In the genomic region with DNA sequence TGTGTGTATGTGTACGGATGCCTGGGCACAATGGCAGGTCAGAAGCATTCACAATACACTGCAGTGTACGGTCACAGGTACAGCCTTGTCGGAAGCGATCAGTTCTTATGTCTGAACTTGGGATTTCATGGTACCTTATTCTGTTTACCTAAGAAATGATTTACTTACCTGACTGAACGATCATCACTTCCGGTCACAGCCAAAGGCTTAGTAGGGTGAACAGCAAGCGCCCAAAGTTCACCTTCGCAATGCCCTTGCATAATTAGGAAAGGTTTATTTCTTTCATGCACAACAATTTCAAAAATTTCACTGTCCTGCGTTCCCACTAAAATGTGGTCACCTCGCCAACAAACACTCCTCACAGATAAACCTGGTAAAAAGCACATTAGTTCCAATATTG, we compare ENCODE assay signal across 18 mouse cellular contexts.
"Had no signal": no experiment of that assay in that cellular context is flagged by ENCODE, and none has a peak within 500 bp of the region (broad histone marks: within the 10 kb centered on the region; RNA-seq: fewer than 3 reads in every experiment).

No protein-coding gene starts in this region.

- ATAC-seq: midbrain, embryonic 16.5 days had no signal

- H3K4me1 ChIP-seq: midbrain, embryonic 10.5 days; midbrain, embryonic 12.5 days; neural tube, embryonic 13.5 days; neural tube, embryonic 15.5 days had no signal

- H3K27me3 ChIP-seq: midbrain, embryonic 12.5 days; neural tube, embryonic 13.5 days; neural tube, embryonic 15.5 days had no signal

- H3K4me3 ChIP-seq: midbrain, embryonic 10.5 days; midbrain, embryonic 12.5 days; myocyte; neural tube, embryonic 13.5 days; neural tube, embryonic 15.5 days had no signal

- H3K27ac ChIP-seq: midbrain, embryonic 10.5 days; midbrain, embryonic 12.5 days; neural tube, embryonic 13.5 days; neural tube, embryonic 15.5 days had no signal

- H3K9me3 ChIP-seq: midbrain, embryonic 10.5 days; midbrain, embryonic 12.5 days; neural tube, embryonic 13.5 days; neural tube, embryonic 15.5 days had no signal

- H3K9ac ChIP-seq: lung, embryonic 14.5 days; midbrain, embryonic 12.5 days; neural tube, embryonic 13.5 days; neural tube, embryonic 15.5 days had no signal

- H3K4me2 ChIP-seq: lung, embryonic 14.5 days; midbrain, embryonic 12.5 days; neural tube, embryonic 13.5 days; neural tube, embryonic 15.5 days had no signal

- DNase-seq: lung, embryonic 14.5 days; lung, postnatal 10 days; lung, postnatal 4 days; midbrain, embryonic 14.5 days; retina, postnatal 1 day; right cerebral cortex, adult 18-20 months; right cerebral cortex, postnatal 25 days; right cerebral cortex, postnatal 4 days; spleen, adult 18-20 months; thymus, adult 18-20 months; thymus, postnatal 14 days; thymus, postnatal 36 days had no signal
